Mouse (Mus musculus): ENCODE data around the gene Kti12. TPM values are rescaled to one million over a fixed set of nuclear protein-coding genes. Genes with fewer than 3 reads are reported as not detected.

The Kti12 gene
- total RNA-seq (2021), result 10 to 100 TPM; 19.5 to 20.2 TPM
- long read RNA-seq, transcript Kti12-201 (1 exons, 1,629 nt), result major isoform, 20 of 20 reads
- long read RNA-seq, partial matches to known transcripts, result 0 of 20 reads
- long read RNA-seq, other reads (novel, unspliced or antisense), result 0 of 20 reads

- DNase-seq (ENCODE audit: low spot score in 2 of 2), result peak; percentile 81 to 92
Observed at GRCm38 (mm10) chr4:108847715-108848504, at the start of gene Kti12. TSS of gene Kti12 (plus strand) at chr4:108847785.

GRCm38 (mm10) chr4:108798083-108798830 is 49.3 kb upstream of the Kti12 start:
- peak; percentile 35 to 84 for DNase-seq (ENCODE audit: low spot score in 2 of 2)

GRCm38 (mm10) chr4:108803535-108803934 is 44.0 kb upstream of the Kti12 start:
- DNase-seq (ENCODE audit: low spot score in 2 of 2), result no peak

- no peak for DNase-seq (ENCODE audit: low spot score in 2 of 2)
Observed at GRCm38 (mm10) chr4:108811142-108811541, 36.4 kb upstream of the Kti12 start.

GRCm38 (mm10) chr4:108811550-108811949 is 36.0 kb upstream of the Kti12 start:
- no peak for DNase-seq (ENCODE audit: low spot score in 2 of 2)

GRCm38 (mm10) chr4:108825677-108826076 is 21.9 kb upstream of the Kti12 start:
- no peak for DNase-seq (ENCODE audit: low spot score in 2 of 2)

GRCm38 (mm10) chr4:108826096-108826495 is 21.5 kb upstream of the Kti12 start:
- no peak for DNase-seq (ENCODE audit: low spot score in 2 of 2)

GRCm38 (mm10) chr4:108826643-108827042 is 20.9 kb upstream of the Kti12 start:
- DNase-seq (ENCODE audit: low spot score in 2 of 2), result no peak

- DNase-seq (ENCODE audit: low spot score in 2 of 2), result peak in 1 of 2 experiments; percentile 27
Observed at GRCm38 (mm10) chr4:108830698-108831097, 16.9 kb upstream of the Kti12 start.

- DNase-seq (ENCODE audit: low spot score in 2 of 2), result peak; percentile 88 to 93
Observed at GRCm38 (mm10) chr4:108832916-108833827, 14.4 kb upstream of the Kti12 start, which contains the start of gene Btf3l4. TSS of gene Btf3l4 (minus strand) at chr4:108833614.

GRCm38 (mm10) chr4:108833828-108834114 is 13.8 kb upstream of the Kti12 start:
- DNase-seq (ENCODE audit: low spot score in 2 of 2), result no peak

GRCm38 (mm10) chr4:108834115-108834970 is 13.2 kb upstream of the Kti12 start, which contains the start of gene Txndc12:
TSS of gene Txndc12 (plus strand) at chr4:108834601.
- DNase-seq (ENCODE audit: low spot score in 2 of 2), result peak; percentile 76 to 89

- no peak for DNase-seq (ENCODE audit: low spot score in 2 of 2)
Observed at GRCm38 (mm10) chr4:108834971-108835311, 12.6 kb upstream of the Kti12 start.

GRCm38 (mm10) chr4:108835496-108835895 is 12.1 kb upstream of the Kti12 start:
- no peak for DNase-seq (ENCODE audit: low spot score in 2 of 2)

GRCm38 (mm10) chr4:108838031-108838430 is 9.6 kb upstream of the Kti12 start:
- DNase-seq (ENCODE audit: low spot score in 2 of 2), result peak in 1 of 2 experiments; percentile 69

- no peak for DNase-seq (ENCODE audit: low spot score in 2 of 2)
Observed at GRCm38 (mm10) chr4:108841920-108842578, 5.5 kb upstream of the Kti12 start.

GRCm38 (mm10) chr4:108843336-108843735 is 4.2 kb upstream of the Kti12 start:
- no peak for DNase-seq (ENCODE audit: low spot score in 2 of 2)

- no peak for DNase-seq (ENCODE audit: low spot score in 2 of 2)
Observed at GRCm38 (mm10) chr4:108845824-108846569, 1.6 kb upstream of the Kti12 start.

- no peak for DNase-seq (ENCODE audit: low spot score in 2 of 2)
Observed at GRCm38 (mm10) chr4:108848505-108848848, 892 bp downstream of the Kti12 start, which contains the start of gene A730015C16Rik. TSS of gene A730015C16Rik (minus strand) at chr4:108848619.
